Mouse (Mus musculus) CH12.LX (cell line): ENCODE measurements around the gene Olfr1156.

Experiments used
- EP300 ChIP-seq: IDR thresholded peaks from 2 replicates; pipeline ENCODE4 v1.6.1; 2011; ENCODE audit warnings: low read length, improper control_type of control experiment
- JUN ChIP-seq: IDR thresholded peaks from 2 replicates; pipeline ENCODE4 v1.6.1; 2011; ENCODE audit warnings: low read depth, mild to moderate bottlenecking, low read length, improper control_type of control experiment, moderate library complexity; ENCODE audit not compliant: insufficient read depth
- POLR2A ChIP-seq: IDR thresholded peaks from 2 replicates; pipeline ENCODE4 v1.6.1; 2011; ENCODE audit warnings: low read depth, mild to moderate bottlenecking, improper control_type of control experiment, low read length
- USF1 ChIP-seq: IDR thresholded peaks from 2 replicates; pipeline ENCODE4 v1.6.1; 2014; ENCODE audit warnings: low read depth, mild to moderate bottlenecking, inconsistent platforms, low read length, improper control_type of control experiment

DNA sequence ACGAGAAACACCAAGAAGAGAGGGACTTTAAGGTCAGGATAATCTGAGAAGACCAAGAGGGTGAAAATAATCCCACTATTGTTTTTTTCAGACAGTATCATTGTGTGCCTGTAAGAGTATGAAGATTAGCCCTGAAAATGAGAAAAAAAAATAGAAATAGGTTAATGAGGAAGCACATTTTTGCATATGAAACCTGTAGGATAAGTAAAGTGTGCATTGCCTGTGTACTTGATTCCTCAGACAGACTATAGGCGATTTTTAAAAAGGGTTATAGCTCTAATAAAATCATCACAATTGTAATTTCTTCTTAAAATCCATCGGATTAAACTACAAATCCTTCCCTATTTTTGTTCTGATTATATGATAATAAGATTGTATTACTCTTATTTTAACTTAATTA lies 21.7 kb upstream of the Olfr1156 start, which contains the start of gene Olfr74:
- TF ChIP-seq EP300 (no peak), USF1 (no peak), JUN (no peak), POLR2A (no peak)
